Mouse (Mus musculus) midbrain, embryonic 16.5 days (tissue): ENCODE data around the gene Simc1. TPM values are rescaled to one million over a fixed set of nuclear protein-coding genes. Genes with fewer than 3 reads are reported as not detected.
A peak's percentile ranks its signal among the peaks of the same experiment; 100 is the strongest.

Experiments used
- ATAC-seq: fragments of 200-750 bp; cut with Nextera tagmentation; 2 replicates; pipeline ENCODE4 v1.8.0; 2017; ENCODE audit warnings: moderate TSS enrichment
- H3K27ac ChIP-seq: fragments of 300-500 bp; sonication (generic); 2 replicates; pipeline ENCODE4 v1.5.1; 2014; ENCODE audit warnings: mild to moderate bottlenecking, low read length, mixed read lengths
- H3K27me3 ChIP-seq: fragments of 300-500 bp; sonication (generic); 2 replicates; pipeline ENCODE4 v1.6.1; 2014; ENCODE audit warnings: low read depth, low read length, mixed read lengths; ENCODE audit not compliant: control insufficient read depth, insufficient read depth
- H3K36me3 ChIP-seq: fragments of 300-500 bp; sonication (generic); 2 replicates; pipeline ENCODE4 v1.6.1; 2014; ENCODE audit warnings: mild to moderate bottlenecking, low read length, moderate library complexity, mixed read lengths; ENCODE audit not compliant: control insufficient read depth, insufficient read depth
- H3K4me1 ChIP-seq: fragments of 300-500 bp; sonication (generic); 2 replicates; pipeline ENCODE4 v1.6.1; 2014; ENCODE audit warnings: mild to moderate bottlenecking, low read length, mixed read lengths; ENCODE audit not compliant: control insufficient read depth, insufficient read depth
- H3K4me2 ChIP-seq: fragments of 300-500 bp; sonication (generic); 2 replicates; pipeline ENCODE4 v1.6.1; 2014; ENCODE audit warnings: mild to moderate bottlenecking, low read length, mixed read lengths
- H3K4me3 ChIP-seq: fragments of 300-500 bp; sonication (generic); 2 replicates; pipeline ENCODE4 v1.5.1; 2014; ENCODE audit warnings: low read depth, mild to moderate bottlenecking, low read length, moderate library complexity, mixed read lengths
- H3K9ac ChIP-seq: fragments of 300-500 bp; sonication (generic); 2 replicates; pipeline ENCODE4 v1.6.1; 2014; ENCODE audit warnings: low read depth, low read length, mixed read lengths
- H3K9me3 ChIP-seq: fragments of 300-500 bp; sonication (generic); replicated peaks from 2 replicates; pipeline ENCODE4 v1.6.1; 2014; ENCODE audit warnings: mild to moderate bottlenecking, low read length, mixed read lengths; ENCODE audit not compliant: control insufficient read depth, poor library complexity, severe bottlenecking
- WGBS: fragments of 180-500 bp; shearing (Covaris S2); extraction: QIAGEN DNeasy Blood & Tissue Kit; methylation state at CpG from one replicate; pipeline ENCODE4 v1.1.7; 2014; 5-methylcytosine and 5-hydroxymethylcytosine counted together
- polyA plus RNA-seq: library from polyadenylated mRNA; unstranded; fragments of >200 nt; fragmentation: Nextera tagmentation; extraction: Ambion mirVana; gene quantifications from 2 replicates; pipeline ENCODE4 v1.2.1, GENCODE M21; 2015

Simc1 gene
- polyA plus RNA-seq, 1 experiment from 2014 or later = 22.3 TPM

DNA sequence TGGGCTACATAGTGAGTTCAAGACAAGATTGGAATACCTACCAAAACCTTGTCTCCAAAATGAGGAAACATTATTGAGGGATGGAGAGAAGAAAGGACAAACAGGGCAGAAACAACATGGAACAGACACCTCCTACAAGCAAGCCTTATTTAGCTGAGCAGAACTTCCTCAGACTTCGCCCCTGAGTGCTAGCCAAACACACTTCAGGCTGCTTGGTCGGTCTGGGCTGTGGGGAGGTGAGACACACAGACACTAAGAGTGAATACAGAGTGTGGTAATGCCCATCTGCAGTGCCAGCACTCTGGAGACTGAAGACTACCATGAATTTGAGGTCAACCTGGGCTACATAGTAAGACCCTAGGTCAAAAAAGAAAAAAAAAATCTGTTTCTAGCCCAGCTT is 56.1 kb downstream of the Simc1 start:
- Histone ChIP-seq H3K36me3 (peaks cover 36% of the 10 kb centered on the region), H3K27ac (no peak overlapping the region), H3K4me1 (peaks cover 8% of the 10 kb centered on the region), H3K9ac (no peak overlapping the region), H3K9me3 (no peaks in the 10 kb centered on the region), H3K4me3 (no peak overlapping the region), H3K4me2 (no peak overlapping the region), H3K27me3 (no peaks in the 10 kb centered on the region)
- 98% methylated on average over 2 of the region's 2 CpGs for WGBS
- no peak for ATAC-seq

DNA sequence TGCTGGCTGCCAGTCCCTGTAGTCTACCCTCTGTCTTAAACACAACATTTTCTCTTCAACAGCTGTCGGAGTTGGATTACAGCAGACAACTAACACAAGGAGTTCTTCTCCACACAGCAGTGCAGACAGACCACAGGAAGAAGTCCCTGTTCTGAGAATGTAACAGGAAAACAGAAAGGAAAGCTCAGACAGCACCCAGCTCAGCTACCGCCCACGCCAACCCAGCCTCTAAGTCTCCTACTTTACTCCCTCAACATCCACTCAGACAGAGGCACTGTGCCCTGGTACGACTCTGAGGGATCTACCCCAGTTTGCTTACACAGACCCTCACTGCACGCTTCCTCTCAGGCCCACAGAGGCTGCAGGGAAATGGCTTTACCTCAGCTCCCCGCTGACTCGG is 57.0 kb downstream of the Simc1 start:
- ATAC-seq = no peak
- Histone ChIP-seq H3K9me3 (no peaks in the 10 kb centered on the region), H3K4me1 (peaks cover 10% of the 10 kb centered on the region), H3K36me3 (peaks cover 35% of the 10 kb centered on the region), H3K4me2 (no peak overlapping the region), H3K27me3 (no peaks in the 10 kb centered on the region), H3K4me3 (no peak overlapping the region), H3K9ac (no peak overlapping the region), H3K27ac (no peak overlapping the region)
- 94% methylated on average over 7 of the region's 7 CpGs for WGBS

DNA sequence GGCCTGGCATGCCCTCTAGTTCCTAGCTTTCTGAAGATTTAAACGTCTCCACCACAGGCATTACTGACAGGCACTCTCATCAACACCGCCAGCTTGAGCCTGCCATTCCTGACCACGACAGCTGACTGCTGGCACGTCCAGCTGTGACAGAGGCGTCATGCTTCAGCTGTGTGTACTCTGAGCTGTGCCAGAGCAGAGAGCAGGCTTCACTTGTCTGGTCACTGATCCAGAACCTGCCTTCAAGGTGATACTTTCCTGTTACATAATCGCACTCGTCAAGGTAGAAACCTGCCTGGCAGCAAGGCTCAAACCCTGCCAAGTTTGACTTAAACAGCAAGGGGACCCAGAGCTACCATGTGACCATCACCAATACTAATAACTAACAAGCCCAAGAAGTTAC is 59.0 kb downstream of the Simc1 start:
- no peak for ATAC-seq
- Histone ChIP-seq H3K9ac (no peak overlapping the region), H3K4me2 (no peak overlapping the region), H3K4me1 (peaks cover 10% of the 10 kb centered on the region), H3K36me3 (peaks cover 29% of the 10 kb centered on the region), H3K4me3 (no peak overlapping the region), H3K9me3 (no peaks in the 10 kb centered on the region), H3K27me3 (no peaks in the 10 kb centered on the region), H3K27ac (no peak overlapping the region)
- WGBS = 81% methylated on average over 7 of the region's 7 CpGs

DNA sequence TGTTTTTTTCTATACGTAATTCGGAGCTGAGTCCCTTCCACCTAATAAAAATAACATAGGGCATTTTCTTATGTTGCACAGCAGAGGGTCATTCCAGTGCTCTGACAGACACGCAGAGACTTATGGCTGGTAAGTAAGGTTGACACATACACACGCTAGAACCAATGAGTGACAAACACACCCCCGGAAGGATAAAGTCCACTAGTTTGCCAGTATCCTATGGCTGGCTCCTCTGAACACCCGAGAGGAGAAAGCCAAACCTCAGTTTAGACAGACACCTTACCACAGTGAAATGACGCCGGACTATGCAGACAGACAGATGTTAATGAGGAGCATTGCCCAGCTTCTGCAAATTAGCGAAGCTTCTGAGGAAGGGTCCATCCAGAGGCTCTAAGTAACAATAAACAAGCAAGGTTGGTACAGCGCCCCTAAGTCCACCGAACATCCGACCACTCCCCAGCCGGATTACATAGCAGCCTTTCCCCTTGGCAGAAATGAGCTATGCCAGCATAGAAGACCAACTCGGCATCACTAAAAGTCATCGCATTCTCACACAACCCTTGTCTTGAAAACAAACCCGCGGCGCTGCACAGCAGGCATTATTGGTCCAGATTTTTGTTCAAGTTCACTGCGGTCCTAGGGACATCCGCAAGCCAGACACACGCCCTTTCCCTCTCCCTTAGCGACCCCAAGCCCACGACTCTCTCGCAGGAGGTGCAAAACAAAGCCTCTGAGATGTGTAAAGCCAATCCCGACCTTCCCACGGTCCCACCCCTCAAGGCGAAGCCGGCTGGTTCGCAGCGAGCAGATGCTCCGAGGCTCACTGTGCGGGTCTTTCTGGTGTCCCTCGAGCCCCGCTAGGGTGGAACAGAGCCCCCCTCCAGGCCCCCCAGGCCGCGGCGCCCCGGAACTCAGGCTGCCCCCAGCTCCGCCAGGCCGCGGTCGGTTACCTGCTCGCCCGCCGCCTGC is 60.9 kb downstream of the Simc1 start:
- Histone ChIP-seq H3K9me3 (no peaks in the 10 kb centered on the region), H3K36me3 (peaks cover 13% of the 10 kb centered on the region), H3K4me3 (peak overlapping the region; percentile 94), H3K4me2 (peak overlapping the region; percentile 95), H3K4me1 (peaks cover 10% of the 10 kb centered on the region), H3K27me3 (no peaks in the 10 kb centered on the region), H3K27ac (peak overlapping the region; percentile 88), H3K9ac (peak overlapping the region; percentile 96)
- 13% methylated on average over 45 of the region's 45 CpGs for WGBS
- peak; percentile 83 for ATAC-seq

DNA sequence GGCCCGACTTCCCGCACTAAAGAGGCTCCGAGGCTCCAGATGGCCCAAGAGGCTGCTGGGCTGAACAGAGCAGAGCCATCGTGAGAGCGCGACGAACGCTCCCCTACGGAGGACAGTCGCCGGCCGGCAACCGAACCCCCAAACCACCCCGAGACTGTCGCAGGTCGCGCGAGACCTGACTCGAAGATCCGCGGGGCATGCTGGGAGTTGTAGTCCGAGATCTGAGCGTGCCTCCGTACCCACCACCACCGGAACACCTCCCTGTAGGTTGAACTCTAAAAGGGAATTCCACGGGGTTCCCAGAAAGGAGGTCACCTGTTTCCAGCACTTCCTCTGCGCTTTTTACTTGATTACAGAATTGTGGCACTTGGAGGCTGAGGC is 61.6 kb downstream of the Simc1 start, which contains the start of gene 4833439L19Rik:
Gene 4833439L19Rik (minus strand): TSS at position 235 of the 381 bp plus-strand sequence.
- H3K4me1 ChIP-seq = peaks cover 10% of the 10 kb centered on the region
- peaks cover 6% of the 10 kb centered on the region for H3K36me3 ChIP-seq
- WGBS = under 1% methylated on average over 26 of the region's 27 CpGs
- peak within 1 kb of the TSS; percentile 88 for H3K27ac ChIP-seq
- no peaks in the 10 kb centered on the region for H3K27me3 ChIP-seq
- peak; percentile 98 for ATAC-seq
- no peaks in the 10 kb centered on the region for H3K9me3 ChIP-seq
- H3K9ac ChIP-seq = peak within 1 kb of the TSS; percentile 96
- peak within 1 kb of the TSS; percentile 94 for H3K4me3 ChIP-seq
- H3K4me2 ChIP-seq = peak within 1 kb of the TSS; percentile 95

DNA sequence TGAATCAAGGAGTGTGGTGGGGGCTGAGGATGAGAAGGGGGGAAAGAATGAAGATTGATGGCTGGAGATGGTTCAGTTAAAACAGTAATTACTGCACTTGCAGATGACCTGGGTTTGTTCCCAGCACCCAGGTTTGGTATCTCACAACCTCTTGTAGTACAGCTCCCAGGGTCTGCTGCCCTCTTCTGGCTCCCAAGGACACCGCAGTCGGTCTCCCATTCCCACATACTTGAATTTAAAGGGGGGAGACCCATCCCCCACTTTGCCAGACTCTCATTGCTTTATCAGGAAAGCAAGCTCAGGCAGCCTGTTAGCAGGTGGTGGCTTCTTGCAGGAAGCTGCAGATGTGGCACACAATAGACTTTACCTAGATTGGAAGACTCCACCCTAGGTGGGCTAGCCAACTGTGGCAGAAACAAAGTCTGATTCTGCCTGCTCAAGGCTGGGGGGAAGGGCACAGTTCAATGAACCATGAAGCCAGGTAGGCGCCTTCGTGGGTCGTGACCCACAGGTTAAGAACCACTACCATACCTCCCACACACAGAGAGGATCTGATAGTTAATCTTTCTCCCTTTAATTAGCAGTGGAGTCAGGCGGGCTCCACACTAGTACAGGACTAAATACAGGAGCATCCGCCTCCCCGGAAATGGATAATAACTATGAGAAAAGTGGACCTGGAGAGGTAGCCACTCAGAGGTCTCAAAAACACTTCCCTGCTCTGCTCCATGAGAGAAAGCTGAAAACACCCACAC is 62.2 kb downstream of the Simc1 start:
- no peaks in the 10 kb centered on the region for H3K27me3 ChIP-seq
- H3K4me2 ChIP-seq = peak overlapping the region; percentile 95
- H3K4me1 ChIP-seq = peaks cover 10% of the 10 kb centered on the region
- peak overlapping the region; percentile 94 for H3K4me3 ChIP-seq
- 38% methylated on average over 8 of the region's 8 CpGs for WGBS
- no peaks in the 10 kb centered on the region for H3K9me3 ChIP-seq
- H3K27ac ChIP-seq = peak overlapping the region; percentile 88
- no peak overlapping the region for H3K9ac ChIP-seq
- peaks cover 4% of the 10 kb centered on the region for H3K36me3 ChIP-seq
- peak; percentile 66 for ATAC-seq

DNA sequence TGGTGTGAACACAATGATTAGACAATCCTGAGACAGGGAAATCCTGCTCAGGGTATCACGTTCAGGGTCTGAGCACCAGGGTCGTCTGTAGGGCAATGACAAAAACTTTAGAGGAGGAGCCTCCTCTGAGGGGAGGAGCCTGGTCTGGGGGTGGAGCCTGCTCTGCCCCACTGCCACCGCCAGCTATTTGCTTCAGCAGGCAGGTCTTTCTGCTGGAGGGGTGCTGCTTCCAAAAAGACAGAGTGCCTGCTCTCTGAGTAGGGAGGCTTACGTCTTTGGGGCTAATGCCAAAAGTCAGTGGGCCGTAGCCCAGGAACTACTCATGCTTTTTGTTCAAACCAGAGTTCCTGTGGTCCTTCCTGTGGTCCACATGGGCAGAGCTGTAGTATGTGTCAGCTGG is 64.8 kb downstream of the Simc1 start:
- no peaks in the 10 kb centered on the region for H3K27me3 ChIP-seq
- H3K4me1 ChIP-seq = peaks cover 10% of the 10 kb centered on the region
- H3K4me3 ChIP-seq = no peak overlapping the region
- 40% methylated on average over 5 of the region's 5 CpGs for WGBS
- H3K9ac ChIP-seq = no peak overlapping the region
- H3K27ac ChIP-seq = no peak overlapping the region
- ATAC-seq = no peak
- H3K4me2 ChIP-seq = no peak overlapping the region
- no peaks in the 10 kb centered on the region for H3K36me3 ChIP-seq
- no peaks in the 10 kb centered on the region for H3K9me3 ChIP-seq

DNA sequence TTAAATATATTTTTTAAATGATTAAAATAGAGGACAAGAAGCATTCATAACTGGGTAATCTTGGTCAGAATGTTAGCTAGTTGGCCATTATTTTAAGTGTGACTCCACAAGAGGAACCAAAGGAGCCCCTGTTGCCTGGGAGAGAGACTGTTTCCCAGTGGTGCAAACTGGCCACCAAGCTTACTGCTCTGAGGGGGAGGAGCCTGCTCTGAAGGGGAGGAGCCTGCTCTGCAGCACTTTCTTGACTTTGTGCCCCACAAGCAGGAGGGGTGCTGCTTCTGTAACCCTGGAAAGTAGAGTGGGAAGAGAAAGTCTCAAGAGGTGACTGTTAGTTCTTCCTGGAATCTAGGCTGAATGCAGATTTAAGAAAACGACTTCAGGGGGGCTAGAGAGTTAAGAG is 65.7 kb downstream of the Simc1 start:
- WGBS = 46% methylated on average over 1 of the region's 1 CpGs
- no peak for ATAC-seq
- Histone ChIP-seq H3K4me1 (peaks cover 5% of the 10 kb centered on the region), H3K4me2 (no peak overlapping the region), H3K4me3 (no peak overlapping the region), H3K9ac (no peak overlapping the region), H3K36me3 (no peaks in the 10 kb centered on the region), H3K27ac (no peak overlapping the region), H3K9me3 (no peaks in the 10 kb centered on the region), H3K27me3 (0 out of 2 replicates have a peak, but pooled peaks cover 4% of the 10 kb centered on the region)

DNA sequence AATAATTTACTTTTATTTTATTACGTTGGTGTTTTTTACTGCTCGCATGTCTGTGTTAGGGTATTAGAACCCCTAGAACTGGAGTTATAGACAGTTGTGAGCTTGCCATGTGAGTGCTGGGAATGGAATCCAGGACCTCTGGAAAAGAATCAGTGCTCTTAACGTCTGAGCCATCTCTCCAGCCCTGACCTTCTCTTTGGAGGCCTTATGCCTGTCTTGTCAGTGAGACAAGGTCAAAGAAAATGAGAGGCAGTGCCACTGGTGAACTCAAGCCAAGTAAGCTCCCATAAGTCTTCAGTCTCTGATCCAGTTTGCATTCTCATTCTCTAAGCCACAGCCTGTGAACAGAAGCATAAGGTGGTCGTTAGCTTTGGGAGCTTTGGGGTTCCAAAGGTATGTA is 67.2 kb downstream of the Simc1 start:
- 72% methylated on average over 4 of the region's 4 CpGs for WGBS
- Histone ChIP-seq H3K9ac (no peak overlapping the region), H3K9me3 (no peaks in the 10 kb centered on the region), H3K4me3 (no peak overlapping the region), H3K36me3 (no peaks in the 10 kb centered on the region), H3K27me3 (0 out of 2 replicates have a peak, but pooled peaks cover 4% of the 10 kb centered on the region), H3K4me2 (no peak overlapping the region), H3K27ac (no peak overlapping the region), H3K4me1 (peaks cover 7% of the 10 kb centered on the region; the same call in 1 of the 2 replicates)
- no peak for ATAC-seq
